ENCODE assay signal across 19 mouse cellular contexts in genomic region chr3:89501486-89501885, GRCm38 (mm10). TPM values are rescaled to one million over a fixed set of nuclear protein-coding genes. Genes with fewer than 3 reads are reported as not detected.
DNase-seq lines count a peak whose midpoint lies in the region; ATAC-seq and TF ChIP-seq lines count a peak whose summit lies in the region.
"Had no signal": no experiment of that assay in that cellular context is flagged by ENCODE, and none has a peak within 500 bp of the region (broad histone marks: within the 10 kb centered on the region; RNA-seq: fewer than 3 reads in every experiment).

No protein-coding gene starts in this region.

- no peak overlapping the region for H3K9ac ChIP-seq in midbrain, postnatal 0 days (replicated peaks; ENCODE audit: low read length, poor library complexity, severe bottlenecking)
- no peak overlapping the region for H3K9ac ChIP-seq in midbrain, embryonic 13.5 days (replicated peaks)
- H3K9ac ChIP-seq: heart, embryonic 13.5 days; midbrain, embryonic 15.5 days; neural tube, embryonic 12.5 days had no signal

- TF ChIP-seq POLR2A in kidney, adult 2 months (IDR thresholded peaks at IDR 0.05; ENCODE audit: low read depth, low read length), result no peak

- no peak for DNase-seq in kidney, adult 2 months
- DNase-seq in kidney, adult 9 months, result no peak
- no peak for DNase-seq in midbrain, postnatal 0 days (ENCODE audit: low spot score)
- peak; percentile 43 for DNase-seq in NIH3T3 (ENCODE audit: low read depth)
- no peak for DNase-seq in neural tube, embryonic 10.5 days (ENCODE audit: extremely low spot score, low spot score)
- no peak for DNase-seq in natural killer cell, adult 2 months (ENCODE audit: low spot score in 2 of 2)
- DNase-seq: cerebellum, postnatal 25 days; gastrocnemius, postnatal 25 days; kidney, postnatal 25 days; left cerebral cortex, postnatal 4 days; right cerebral cortex, postnatal 25 days had no signal

- no peaks in the 10 kb centered on the region for H3K27me3 ChIP-seq in kidney, adult 2 months (replicated peaks; ENCODE audit: control insufficient read depth, insufficient read depth, low read length)
- no peaks in the 10 kb centered on the region for H3K27me3 ChIP-seq in midbrain, postnatal 0 days (ENCODE audit: insufficient read depth, low read length)
- H3K27me3 ChIP-seq in midbrain, embryonic 13.5 days, result 0 out of 2 replicates have a peak, but pooled peaks cover 2% of the 10 kb centered on the region
- H3K27me3 ChIP-seq: midbrain, embryonic 15.5 days; neural tube, embryonic 12.5 days had no signal

- H3K27ac ChIP-seq in kidney, adult 2 months (ENCODE audit: insufficient read depth, low read depth, low read length), result no peak overlapping the region
- H3K27ac ChIP-seq in midbrain, postnatal 0 days (ENCODE audit: low read depth, low read length), result no peak overlapping the region
- no peak overlapping the region for H3K27ac ChIP-seq in midbrain, embryonic 13.5 days
- H3K27ac ChIP-seq: embryonic facial prominence, embryonic 10.5 days; heart, embryonic 13.5 days; midbrain, embryonic 15.5 days; neural tube, embryonic 12.5 days had no signal

- TF ChIP-seq CTCF in kidney, adult 2 months (conservative IDR thresholded peaks at IDR 0.05; ENCODE audit: insufficient read depth, insufficient read length, low read depth, low read length), result peak; percentile 39; the same call in 1 of the 2 replicates
- TF ChIP-seq CTCF in midbrain, postnatal 0 days (IDR thresholded peaks at IDR 0.05), result peak; percentile 42

- H3K9me3 ChIP-seq in midbrain, postnatal 0 days (ENCODE audit: low read length), result no peaks in the 10 kb centered on the region
- no peaks in the 10 kb centered on the region for H3K9me3 ChIP-seq in midbrain, embryonic 13.5 days
- H3K9me3 ChIP-seq: heart, embryonic 13.5 days; midbrain, embryonic 15.5 days; neural tube, embryonic 12.5 days had no signal

- no peak overlapping the region for H3K4me3 ChIP-seq in kidney, adult 2 months (ENCODE audit: insufficient read depth, low read depth, low read length)
- no peak overlapping the region for H3K4me3 ChIP-seq in midbrain, postnatal 0 days (ENCODE audit: low read depth, low read length)
- H3K4me3 ChIP-seq in midbrain, embryonic 13.5 days (replicated peaks), result no peak overlapping the region
- H3K4me3 ChIP-seq: embryonic facial prominence, embryonic 10.5 days; erythroblast, embryonic 14.5 days; heart, embryonic 13.5 days; midbrain, embryonic 15.5 days; neural tube, embryonic 12.5 days had no signal

- H3K36me3 ChIP-seq in kidney, adult 2 months (ENCODE audit: control insufficient read depth, insufficient read depth, low read length), result no peaks in the 10 kb centered on the region
- no peaks in the 10 kb centered on the region for H3K36me3 ChIP-seq in midbrain, postnatal 0 days (ENCODE audit: insufficient read depth, low read length)
- H3K36me3 ChIP-seq in midbrain, embryonic 13.5 days, result no peaks in the 10 kb centered on the region
- H3K36me3 ChIP-seq: embryonic facial prominence, embryonic 10.5 days; heart, embryonic 13.5 days; midbrain, embryonic 15.5 days; neural tube, embryonic 12.5 days had no signal

- no peak for ATAC-seq in midbrain, postnatal 0 days (ENCODE audit: low FRiP score)
- ATAC-seq in midbrain, embryonic 13.5 days, result no peak
- ATAC-seq: inflammation-experienced regulatory T-cells, adult 6 months; midbrain, embryonic 15.5 days had no signal

- H3K4me2 ChIP-seq in midbrain, postnatal 0 days (ENCODE audit: low read depth, low read length, poor library complexity, severe bottlenecking), result no peak overlapping the region
- no peak overlapping the region for H3K4me2 ChIP-seq in midbrain, embryonic 13.5 days (replicated peaks)
- H3K4me2 ChIP-seq: heart, embryonic 13.5 days; midbrain, embryonic 15.5 days; neural tube, embryonic 12.5 days had no signal

- H3K4me1 ChIP-seq in kidney, adult 2 months (ENCODE audit: control insufficient read depth, insufficient read depth, low read length), result no peaks in the 10 kb centered on the region
- no peaks in the 10 kb centered on the region for H3K4me1 ChIP-seq in midbrain, postnatal 0 days (ENCODE audit: insufficient read depth, low read length)
- no peaks in the 10 kb centered on the region for H3K4me1 ChIP-seq in midbrain, embryonic 13.5 days (replicated peaks)
- H3K4me1 ChIP-seq: heart, embryonic 13.5 days; midbrain, embryonic 15.5 days; neural tube, embryonic 12.5 days had no signal

RNA-seq across cellular contexts. Expression of gene Kcnn3, which starts 18.5 kb away (rescaled TPM):
- 1.3 TPM in 2 replicates for polyA plus RNA-seq in kidney, adult 2 months (2012; rRNA removed)
- 21.4 and 23.3 TPM in 2 replicates for total RNA-seq in midbrain, postnatal 0 days (2014; rRNA removed)
- polyA plus RNA-seq in midbrain, postnatal 0 days (2015; fragmentation: Nextera tagmentation; extraction: Ambion mirVana), result 5.9 and 7.3 TPM in 2 replicates
- 4.4 and 5.0 TPM in 2 replicates for polyA plus RNA-seq in midbrain, embryonic 13.5 days (2015; fragmentation: Nextera tagmentation; extraction: Ambion mirVana)
- total RNA-seq: hematopoietic stem cell, adult 5-6 weeks had no signal
- polyA plus RNA-seq: inflammation-experienced regulatory T-cells, adult 6 months had no signal

RNA-seq across cellular contexts. Expression of gene Pmvk, which starts 47.1 kb away (rescaled TPM):
- 20.6 and 27.2 TPM in 2 replicates for polyA plus RNA-seq in kidney, adult 2 months (2012; rRNA removed)
- 90.8 and 121 TPM in 2 replicates for total RNA-seq in midbrain, postnatal 0 days (2014; rRNA removed)
- polyA plus RNA-seq in midbrain, postnatal 0 days (2015; fragmentation: Nextera tagmentation; extraction: Ambion mirVana), result 124 and 135 TPM in 2 replicates
- polyA plus RNA-seq in midbrain, embryonic 13.5 days (2015; fragmentation: Nextera tagmentation; extraction: Ambion mirVana), result 99.9 and 104 TPM in 2 replicates
